Mouse (Mus musculus) stomach, embryonic 16.5 days (tissue): ENCODE measurements around the gene AC129217.1. TPM values are rescaled to one million over a fixed set of nuclear protein-coding genes. Genes with fewer than 3 reads are reported as not detected.
"Not testable (repeated sequence)": the region's sequence is repeated elsewhere in the genome, so short reads cannot be mapped to it uniquely, and the experiment has no call there.

Experiments used
- ATAC-seq: fragments of 200-750 bp; cut with Nextera tagmentation; 2 replicates; pipeline ENCODE4 v1.8.0; 2017; ENCODE audit warnings: moderate number of reproducible peaks, moderate TSS enrichment; ENCODE audit not compliant: insufficient read depth, low FRiP score
- H3K27ac ChIP-seq: fragments of 300-500 bp; sonication (generic); 2 replicates; pipeline ENCODE4 v1.5.1; 2014; ENCODE audit warnings: low read length
- H3K27me3 ChIP-seq: fragments of 300-500 bp; sonication (generic); 2 replicates; pipeline ENCODE4 v1.6.1; 2014; ENCODE audit warnings: low read length, control low read depth, mixed read lengths; ENCODE audit not compliant: control insufficient read depth, insufficient read depth
- H3K36me3 ChIP-seq: fragments of 300-500 bp; sonication (generic); 2 replicates; pipeline ENCODE4 v1.6.1; 2014; ENCODE audit warnings: low read length; ENCODE audit not compliant: control insufficient read depth, insufficient read depth
- H3K4me1 ChIP-seq: fragments of 300-500 bp; sonication (generic); 2 replicates; pipeline ENCODE4 v1.6.1; 2014; ENCODE audit warnings: low read length, control low read depth, mixed read lengths; ENCODE audit not compliant: control insufficient read depth, insufficient read depth
- H3K4me2 ChIP-seq: fragments of 300-500 bp; sonication (generic); 2 replicates; pipeline ENCODE4 v1.6.1; 2014; ENCODE audit warnings: low read depth, low read length, mixed read lengths
- H3K4me3 ChIP-seq: fragments of 300-500 bp; sonication (generic); replicated peaks from 2 replicates; pipeline ENCODE4 v1.5.1; 2014; ENCODE audit warnings: mild to moderate bottlenecking, low read length
- H3K9ac ChIP-seq: fragments of 300-500 bp; sonication (generic); 2 replicates; pipeline ENCODE4 v1.6.1; 2014; ENCODE audit warnings: low read length
- H3K9me3 ChIP-seq: fragments of 300-500 bp; sonication (generic); replicated peaks from 2 replicates; pipeline ENCODE4 v1.6.1; 2016; ENCODE audit warnings: low read length, control low read depth; ENCODE audit not compliant: control insufficient read depth
- WGBS: fragments of 180-500 bp; shearing (Covaris S2); extraction: QIAGEN DNeasy Blood & Tissue Kit; methylation state at CpG from one replicate; pipeline ENCODE4 v1.1.7; 2014; 5-methylcytosine and 5-hydroxymethylcytosine counted together
- polyA plus RNA-seq: library from polyadenylated mRNA; unstranded; fragments of >200 nt; fragmentation: Nextera tagmentation; extraction: Ambion mirVana; gene quantifications from 2 replicates; pipeline ENCODE4 v1.2.1, GENCODE M21; 2015

Gene AC129217.1
- polyA plus RNA-seq, 1 experiment from 2014 or later = not detected

DNA sequence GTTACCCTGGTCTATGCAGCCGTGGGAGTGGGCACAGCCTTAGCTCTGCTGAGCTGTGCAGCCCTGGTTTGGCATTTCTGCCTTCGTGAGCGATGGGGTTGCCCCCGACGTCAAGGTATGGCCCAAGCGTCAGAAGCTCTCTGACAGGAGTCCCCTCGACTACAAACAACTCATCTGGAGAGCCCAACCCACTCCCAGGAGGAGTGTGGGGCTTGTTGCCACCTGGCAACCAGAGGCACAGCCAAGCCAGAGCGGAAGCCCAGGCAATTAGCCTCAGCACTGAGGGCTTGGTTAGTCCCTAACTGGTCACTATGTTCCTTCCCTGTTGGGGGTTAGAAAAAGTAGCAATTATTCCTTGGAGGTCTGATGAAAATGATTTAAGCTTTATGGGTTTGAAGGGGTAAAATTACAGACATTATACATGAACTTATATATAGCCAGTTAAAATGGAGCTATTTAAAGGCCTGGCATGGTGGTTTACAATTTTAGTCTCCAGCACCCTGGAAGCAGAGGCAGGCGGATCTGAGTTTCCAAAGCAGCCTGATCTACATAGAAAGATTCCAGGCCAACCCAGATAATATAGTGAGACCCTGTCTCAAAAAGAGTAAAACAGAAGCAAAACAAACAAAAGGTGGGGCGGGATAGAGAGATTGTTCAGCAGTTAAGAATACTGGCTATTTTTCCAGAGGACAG lies 22.8 kb downstream of the AC129217.1 start:
- no peak overlapping the region for H3K4me3 ChIP-seq
- WGBS = 52% methylated on average over 10 of the region's 10 CpGs

DNA sequence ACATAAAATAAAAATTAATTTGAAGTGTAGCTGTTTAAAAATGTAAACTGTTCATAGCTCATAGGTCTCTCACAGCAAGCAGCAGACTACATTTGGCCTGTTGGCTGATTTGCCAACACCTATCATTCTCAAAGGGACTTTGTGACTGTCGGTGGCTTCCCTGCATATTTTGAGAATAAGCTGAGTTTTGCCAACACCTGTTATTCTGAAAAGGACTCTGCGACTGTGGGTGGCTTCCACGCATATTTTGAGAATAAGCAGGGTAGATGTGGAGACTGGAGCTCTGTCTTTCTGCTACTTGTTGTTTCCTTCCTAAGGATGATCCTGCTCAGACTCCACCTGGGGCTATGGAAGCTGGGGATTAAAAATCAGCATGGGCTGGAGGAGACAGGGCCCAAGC lies 23.5 kb downstream of the AC129217.1 start:
- H3K4me3 ChIP-seq = no peak overlapping the region
- no peak overlapping the region for H3K9ac ChIP-seq
- no peak overlapping the region for H3K4me2 ChIP-seq
- no peaks in the 10 kb centered on the region for H3K9me3 ChIP-seq
- no peaks in the 10 kb centered on the region for H3K27me3 ChIP-seq
- H3K27ac ChIP-seq = no peak overlapping the region
- WGBS = 86% methylated on average over 3 of the region's 3 CpGs
- no peaks in the 10 kb centered on the region for H3K4me1 ChIP-seq
- H3K36me3 ChIP-seq = no peaks in the 10 kb centered on the region
- ATAC-seq = no peak

More for the DNA sequence above, 22.8 kb downstream of the AC129217.1 start:
- Histone ChIP-seq H3K9ac (no peak overlapping the region), H3K36me3 (0 out of 2 replicates have a peak, but pooled peaks cover under 1% of the 10 kb centered on the region), H3K27ac (no peak overlapping the region), H3K9me3 (no peaks in the 10 kb centered on the region), H3K4me2 (no peak overlapping the region), H3K4me1 (no peaks in the 10 kb centered on the region), H3K27me3 (no peaks in the 10 kb centered on the region)
- no peak for ATAC-seq

DNA sequence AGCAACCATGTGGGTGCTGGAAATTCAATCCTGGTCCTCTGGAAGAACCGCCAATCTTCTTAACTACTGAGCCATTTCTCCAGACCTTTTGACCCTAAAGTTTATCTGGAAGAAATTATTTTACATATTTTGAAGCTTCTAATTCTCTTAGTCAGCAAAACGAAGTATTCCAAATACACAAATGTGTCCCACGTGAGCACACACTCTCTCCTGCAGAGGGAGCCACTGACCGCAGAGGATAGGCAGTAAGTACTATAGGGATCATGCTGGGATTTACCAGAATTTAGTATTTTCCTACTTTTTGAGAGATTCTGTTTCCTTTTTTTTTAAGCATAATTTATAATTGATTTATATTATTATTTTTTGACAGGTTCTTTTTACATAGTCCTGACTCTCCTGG lies 28.1 kb downstream of the AC129217.1 start:
- Histone ChIP-seq H3K27ac (no peak overlapping the region), H3K4me2 (no peak overlapping the region), H3K9ac (no peak overlapping the region), H3K27me3 (no peaks in the 10 kb centered on the region), H3K9me3 (no peaks in the 10 kb centered on the region), H3K36me3 (no peaks in the 10 kb centered on the region), H3K4me1 (no peaks in the 10 kb centered on the region), H3K4me3 (no peak overlapping the region)
- 45% methylated on average over 4 of the region's 4 CpGs for WGBS
- no peak for ATAC-seq

DNA sequence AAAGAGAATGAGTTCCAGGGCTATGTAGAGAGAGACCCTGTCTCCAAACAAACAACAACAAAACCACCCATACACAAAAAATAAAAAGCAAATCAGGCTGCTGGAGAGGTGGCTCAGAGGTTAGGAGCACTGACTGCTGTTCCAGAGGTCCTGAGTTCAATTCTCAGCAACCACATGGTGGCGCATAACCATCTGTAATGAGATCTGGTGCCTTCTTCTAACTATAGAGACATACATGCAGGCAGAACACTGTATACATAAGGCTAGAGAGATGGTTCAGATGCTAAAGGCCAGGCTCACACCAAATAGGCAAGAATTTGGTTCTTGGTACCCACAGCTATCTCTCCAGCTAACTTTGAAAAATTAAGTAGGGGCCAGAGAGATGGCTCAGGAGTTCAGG lies 29.4 kb downstream of the AC129217.1 start:
- no peaks in the 10 kb centered on the region for H3K9me3 ChIP-seq
- H3K4me1 ChIP-seq = no peaks in the 10 kb centered on the region
- H3K9ac ChIP-seq = no peak overlapping the region
- no peaks in the 10 kb centered on the region for H3K36me3 ChIP-seq
- ATAC-seq = peak; percentile 33; the same call in 1 of the 2 replicates
- 22% methylated on average over 1 of the region's 1 CpGs for WGBS
- no peaks in the 10 kb centered on the region for H3K27me3 ChIP-seq
- no peak overlapping the region for H3K4me3 ChIP-seq
- H3K4me2 ChIP-seq = no peak overlapping the region
- no peak overlapping the region for H3K27ac ChIP-seq

DNA sequence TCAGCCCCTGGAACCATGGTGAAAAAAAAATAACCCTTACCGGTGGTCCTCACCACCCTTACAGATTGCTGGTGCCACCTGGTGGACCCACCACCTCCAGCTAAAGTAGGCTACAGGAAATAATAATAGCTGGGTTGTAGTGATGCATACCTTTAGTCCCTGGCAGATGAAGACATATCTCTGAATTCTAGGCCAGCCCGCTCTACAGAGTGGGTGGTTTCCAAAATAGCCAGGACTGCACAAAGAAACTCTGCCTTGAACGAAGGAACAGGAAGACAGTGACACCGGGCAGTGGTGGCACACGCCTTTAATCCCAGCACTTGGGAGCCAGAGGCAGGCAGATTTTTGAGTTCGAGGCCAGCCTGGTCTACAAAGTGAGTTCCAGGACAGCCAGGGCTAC lies 34.7 kb downstream of the AC129217.1 start:
- Histone ChIP-seq H3K27me3 (no peaks in the 10 kb centered on the region), H3K4me3 (no peak overlapping the region), H3K9ac (no peak overlapping the region), H3K27ac (no peak overlapping the region), H3K36me3 (no peaks in the 10 kb centered on the region), H3K4me1 (no peaks in the 10 kb centered on the region), H3K9me3 (no peaks in the 10 kb centered on the region), H3K4me2 (no peak overlapping the region)
- ATAC-seq = no peak
- WGBS = 81% methylated on average over 6 of the region's 6 CpGs

DNA sequence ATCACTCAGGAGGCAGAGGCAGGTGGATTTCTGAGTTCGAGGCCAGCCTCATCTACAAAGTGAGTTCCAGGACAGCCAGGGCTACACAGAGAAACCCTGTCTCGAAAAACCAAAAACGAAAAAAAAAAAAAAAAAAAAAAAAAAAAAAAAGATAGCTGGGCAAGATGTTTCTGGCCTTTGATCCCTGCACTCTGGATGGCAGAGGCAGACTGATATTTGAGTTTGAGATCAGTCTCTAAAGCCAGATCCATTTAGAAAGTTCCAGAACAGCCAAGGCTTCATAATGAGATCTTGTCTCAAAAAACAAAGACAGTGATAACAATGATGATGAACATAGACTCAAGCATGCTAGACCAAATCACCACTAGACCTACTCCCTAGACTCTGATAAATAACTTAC lies 40.8 kb downstream of the AC129217.1 start:
- not testable (repeated sequence) for H3K9ac ChIP-seq, H3K9me3 ChIP-seq, ATAC-seq, H3K4me1 ChIP-seq, H3K36me3 ChIP-seq, H3K27me3 ChIP-seq, H3K4me3 ChIP-seq
- H3K27ac ChIP-seq = peak overlapping the region; percentile 83; the same call in 1 of the 2 replicates
- H3K4me2 ChIP-seq = peak overlapping the region; percentile 63
- WGBS = 75% methylated on average over 3 of the region's 3 CpGs

DNA sequence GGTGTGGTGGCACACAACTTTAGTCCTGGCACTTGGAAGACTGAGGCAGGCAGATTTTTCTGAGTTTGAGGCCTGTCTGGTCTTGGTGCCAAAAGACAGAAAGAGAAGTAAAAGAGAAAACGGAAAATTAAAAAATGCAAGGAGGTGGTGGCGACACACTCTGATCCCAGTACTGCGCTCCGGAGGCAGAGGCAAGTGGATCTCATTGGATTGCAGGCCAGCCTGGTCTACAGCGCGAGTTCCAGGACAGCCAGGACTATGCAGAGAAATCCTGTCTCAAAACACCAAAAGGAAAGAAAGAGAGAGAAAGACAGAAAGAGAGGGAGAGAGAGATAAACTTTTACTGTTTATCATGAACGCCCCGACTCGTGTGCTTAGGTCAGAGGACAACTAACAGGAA lies 41.3 kb downstream of the AC129217.1 start:
- Histone ChIP-seq H3K36me3 (0 out of 2 replicates have a peak, but pooled peaks cover 4% of the 10 kb centered on the region), H3K9me3 (no peaks in the 10 kb centered on the region), H3K27ac (peak overlapping the region; percentile 83), H3K27me3 (no peaks in the 10 kb centered on the region), H3K4me1 (peaks cover 8% of the 10 kb centered on the region), H3K4me3 (peak overlapping the region; percentile 93), H3K4me2 (peak overlapping the region; percentile 63), H3K9ac (peak overlapping the region; percentile 96)
- WGBS = 45% methylated on average over 9 of the region's 9 CpGs
- ATAC-seq = no peak

DNA sequence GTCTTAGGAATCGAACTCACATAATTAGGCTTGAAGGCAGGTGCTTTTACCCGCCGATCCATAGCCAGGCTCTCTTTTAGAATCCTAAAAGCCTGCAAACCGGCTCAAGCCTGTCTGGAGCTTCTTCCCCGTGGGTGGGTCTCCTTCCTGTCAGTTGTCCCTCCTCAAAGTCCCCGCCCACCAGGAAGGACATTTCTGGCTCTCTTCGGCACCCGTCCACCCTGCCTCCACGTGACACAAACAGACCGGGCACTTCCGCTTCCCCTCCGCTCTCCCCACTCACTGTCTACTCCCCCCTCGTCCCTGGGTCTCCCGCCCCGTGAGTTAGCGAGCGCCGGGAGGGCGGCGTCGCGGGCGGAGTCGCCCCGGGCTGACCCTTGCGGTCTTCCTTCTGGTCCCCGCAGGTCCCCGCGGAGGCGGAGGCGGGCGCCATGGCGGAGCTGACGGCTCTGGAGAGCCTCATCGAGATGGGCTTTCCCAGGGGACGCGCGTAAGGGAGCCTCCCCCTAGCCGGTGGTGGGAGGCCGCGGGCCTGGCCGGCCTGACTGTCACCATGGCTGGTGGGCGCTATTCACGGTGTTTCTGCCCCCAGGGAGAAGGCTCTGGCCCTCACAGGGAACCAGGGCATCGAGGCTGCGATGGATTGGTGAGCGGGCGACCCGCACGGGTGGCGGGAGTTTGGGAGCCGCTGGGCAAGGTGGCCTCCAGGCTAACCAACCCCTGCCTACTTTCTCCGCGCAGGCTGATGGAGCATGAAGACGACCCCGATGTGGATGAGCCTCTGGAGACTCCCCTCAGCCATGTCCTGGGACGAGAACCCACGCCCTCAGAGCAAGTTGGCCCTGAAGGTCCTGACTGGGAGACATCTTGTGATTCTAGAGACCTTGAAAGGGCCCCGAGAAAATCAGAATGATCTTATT lies 42.0 kb downstream of the AC129217.1 start, which contains the start of gene Ubxn1:
Ubxn1 (plus strand) TSS at position 230 of the 920 bp plus-strand sequence.
- WGBS = under 1% methylated on average over 59 of the region's 59 CpGs
- Histone ChIP-seq H3K4me1 (peaks cover 8% of the 10 kb centered on the region), H3K9ac (peak within 1 kb of the TSS; percentile 96), H3K27me3 (no peaks in the 10 kb centered on the region), H3K9me3 (no peaks in the 10 kb centered on the region), H3K4me3 (peak within 1 kb of the TSS; percentile 93), H3K36me3 (peaks cover 7% of the 10 kb centered on the region; the same call in 1 of the 2 replicates), H3K4me2 (peak within 1 kb of the TSS; percentile 78), H3K27ac (peak within 1 kb of the TSS; percentile 90)
- ATAC-seq = peak; percentile 96
